Mouse (Mus musculus): ENCODE measurements around the gene Nfix. TPM values are rescaled to one million over a fixed set of nuclear protein-coding genes. Genes with fewer than 3 reads are reported as not detected.

Gene Nfix
- polyA plus RNA-seq, 1 experiment from 2014 or later: 36.6 TPM

- no peaks in the 10 kb centered on the region for H3K9me3 ChIP-seq (ENCODE audit: control insufficient read depth, low read length)
- WGBS: 65% methylated on average over 1 of the region's 1 CpGs
- peaks cover 7% of the 10 kb centered on the region for H3K4me1 ChIP-seq (replicated peaks; ENCODE audit: control insufficient read depth, insufficient read depth)
- no peak overlapping the region for H3K4me3 ChIP-seq (ENCODE audit: low read depth, low read length)
- no peaks in the 10 kb centered on the region for H3K27me3 ChIP-seq (ENCODE audit: control insufficient read depth, insufficient read depth, low read length)
- no peak for TF ChIP-seq CTCF (IDR thresholded peaks at IDR 0.05; ENCODE audit: low read depth)
- no peak for TF ChIP-seq EP300 (optimal IDR thresholded peaks at IDR 0.05)
- no peak overlapping the region for H3K4me2 ChIP-seq (replicated peaks; ENCODE audit: low read depth)
- no peak for ATAC-seq (ENCODE audit: low FRiP score, low TSS enrichment)
- H3K36me3 ChIP-seq (ENCODE audit: control insufficient read depth, insufficient read depth, low read length): no peaks in the 10 kb centered on the region
- H3K9ac ChIP-seq (ENCODE audit: low read length): no peak overlapping the region
- DNase-seq (ENCODE audit: low spot score): no peak
- peak overlapping the region; percentile 98 for H3K27ac ChIP-seq (replicated peaks)
These were observed 141.2 kb downstream of the Nfix start for GRCm38 (mm10) chr8:84658951-84659350.

GRCm38 (mm10) chr8:84657680-84658079 is 142.5 kb downstream of the Nfix start:
- peak; percentile 79 for DNase-seq (ENCODE audit: low spot score)
- 43% methylated on average over 4 of the region's 4 CpGs for WGBS
- peaks cover 7% of the 10 kb centered on the region for H3K4me1 ChIP-seq (replicated peaks; ENCODE audit: control insufficient read depth, insufficient read depth)

GRCm38 (mm10) chr8:84657203-84657602 is 142.9 kb downstream of the Nfix start:
- TF ChIP-seq EP300 (optimal IDR thresholded peaks at IDR 0.05): no peak
- no peak for TF ChIP-seq CTCF (IDR thresholded peaks at IDR 0.05; ENCODE audit: low read depth)
- no peak for ATAC-seq (ENCODE audit: low FRiP score, low TSS enrichment)
- Histone ChIP-seq H3K36me3 (ENCODE audit: control insufficient read depth, insufficient read depth, low read length) (no peaks in the 10 kb centered on the region), H3K4me2 (replicated peaks; ENCODE audit: low read depth) (peak overlapping the region; percentile 73), H3K4me1 (replicated peaks; ENCODE audit: control insufficient read depth, insufficient read depth) (peaks cover 7% of the 10 kb centered on the region), H3K27ac (replicated peaks) (peak overlapping the region; percentile 97), H3K27me3 (ENCODE audit: control insufficient read depth, insufficient read depth, low read length) (no peaks in the 10 kb centered on the region), H3K9ac (ENCODE audit: low read length) (peak overlapping the region; percentile 74; the same call in 1 of the 2 replicates), H3K9me3 (ENCODE audit: control insufficient read depth, low read length) (no peaks in the 10 kb centered on the region), H3K4me3 (ENCODE audit: low read depth, low read length) (peak overlapping the region; percentile 38; the same call in 1 of the 2 replicates)
- no peak for DNase-seq (ENCODE audit: low spot score)

More at GRCm38 (mm10) chr8:84657680-84658079, 142.5 kb downstream of the Nfix start:
- Histone ChIP-seq H3K36me3 (ENCODE audit: control insufficient read depth, insufficient read depth, low read length) (no peaks in the 10 kb centered on the region), H3K27ac (replicated peaks) (peak overlapping the region; percentile 97), H3K4me3 (ENCODE audit: low read depth, low read length) (no peak overlapping the region), H3K4me2 (replicated peaks; ENCODE audit: low read depth) (no peak overlapping the region), H3K9ac (ENCODE audit: low read length) (no peak overlapping the region), H3K9me3 (ENCODE audit: control insufficient read depth, low read length) (no peaks in the 10 kb centered on the region), H3K27me3 (ENCODE audit: control insufficient read depth, insufficient read depth, low read length) (no peaks in the 10 kb centered on the region)
- ATAC-seq (ENCODE audit: low FRiP score, low TSS enrichment): no peak
- TF ChIP-seq EP300 (optimal IDR thresholded peaks at IDR 0.05): no peak
- TF ChIP-seq CTCF (IDR thresholded peaks at IDR 0.05; ENCODE audit: low read depth): no peak

- H3K9me3 ChIP-seq (ENCODE audit: control insufficient read depth, low read length): no peaks in the 10 kb centered on the region
- 0% methylated on average over 23 of the region's 23 CpGs for WGBS
- peaks cover 7% of the 10 kb centered on the region for H3K4me1 ChIP-seq (replicated peaks; ENCODE audit: control insufficient read depth, insufficient read depth)
These were observed 143.5 kb downstream of the Nfix start for GRCm38 (mm10) chr8:84656641-84657126.

GRCm38 (mm10) chr8:84656191-84656525 is 144.0 kb downstream of the Nfix start:
- H3K4me3 ChIP-seq (ENCODE audit: low read depth, low read length): peak overlapping the region; percentile 38
- peak overlapping the region; percentile 73 for H3K4me2 ChIP-seq (replicated peaks; ENCODE audit: low read depth)
- TF ChIP-seq CTCF (IDR thresholded peaks at IDR 0.05; ENCODE audit: low read depth) (no peak), EP300 (optimal IDR thresholded peaks at IDR 0.05) (no peak)
- no peaks in the 10 kb centered on the region for H3K27me3 ChIP-seq (ENCODE audit: control insufficient read depth, insufficient read depth, low read length)
- no peaks in the 10 kb centered on the region for H3K36me3 ChIP-seq (ENCODE audit: control insufficient read depth, insufficient read depth, low read length)
- H3K9me3 ChIP-seq (ENCODE audit: control insufficient read depth, low read length): no peaks in the 10 kb centered on the region
- DNase-seq (ENCODE audit: low spot score): peak; percentile 50
- H3K27ac ChIP-seq (replicated peaks): peak overlapping the region; percentile 97
- 3% methylated on average over 10 of the region's 10 CpGs for WGBS
- peak overlapping the region; percentile 74 for H3K9ac ChIP-seq (ENCODE audit: low read length)
- H3K4me1 ChIP-seq (replicated peaks; ENCODE audit: control insufficient read depth, insufficient read depth): peaks cover 7% of the 10 kb centered on the region
- ATAC-seq (ENCODE audit: low FRiP score, low TSS enrichment): no peak

More at GRCm38 (mm10) chr8:84656641-84657126, 143.5 kb downstream of the Nfix start:
- peak overlapping the region; percentile 74 for H3K9ac ChIP-seq (ENCODE audit: low read length)
- H3K27me3 ChIP-seq (ENCODE audit: control insufficient read depth, insufficient read depth, low read length): no peaks in the 10 kb centered on the region
- ATAC-seq (ENCODE audit: low FRiP score, low TSS enrichment) (peak; percentile 80), DNase-seq (ENCODE audit: low spot score) (peak; percentile 94)
- TF ChIP-seq EP300 (optimal IDR thresholded peaks at IDR 0.05): peak; percentile 52
- peak; percentile 9; the same call in 1 of the 2 replicates for TF ChIP-seq CTCF (IDR thresholded peaks at IDR 0.05; ENCODE audit: low read depth)
- peak overlapping the region; percentile 73 for H3K4me2 ChIP-seq (replicated peaks; ENCODE audit: low read depth)
- H3K27ac ChIP-seq (replicated peaks): peak overlapping the region; percentile 97
- no peaks in the 10 kb centered on the region for H3K36me3 ChIP-seq (ENCODE audit: control insufficient read depth, insufficient read depth, low read length)
- peak overlapping the region; percentile 38 for H3K4me3 ChIP-seq (ENCODE audit: low read depth, low read length)

GRCm38 (mm10) chr8:84655336-84656190 is 144.6 kb downstream of the Nfix start:
- Histone ChIP-seq H3K9ac (ENCODE audit: low read length) (peak overlapping the region; percentile 74), H3K4me2 (replicated peaks; ENCODE audit: low read depth) (peak overlapping the region; percentile 73), H3K27ac (replicated peaks) (peak overlapping the region; percentile 97), H3K36me3 (ENCODE audit: control insufficient read depth, insufficient read depth, low read length) (no peaks in the 10 kb centered on the region), H3K4me3 (ENCODE audit: low read depth, low read length) (peak overlapping the region; percentile 38), H3K27me3 (ENCODE audit: control insufficient read depth, insufficient read depth, low read length) (no peaks in the 10 kb centered on the region), H3K4me1 (replicated peaks; ENCODE audit: control insufficient read depth, insufficient read depth) (peaks cover 7% of the 10 kb centered on the region), H3K9me3 (ENCODE audit: control insufficient read depth, low read length) (no peaks in the 10 kb centered on the region)
- ATAC-seq (ENCODE audit: low FRiP score, low TSS enrichment): peak; percentile 14
- TF ChIP-seq CTCF (IDR thresholded peaks at IDR 0.05; ENCODE audit: low read depth) (no peak), EP300 (optimal IDR thresholded peaks at IDR 0.05) (no peak)
- DNase-seq (ENCODE audit: low spot score): peak; percentile 65
- 10% methylated on average over 15 of the region's 15 CpGs for WGBS

Measured in stomach, postnatal 0 days (tissue).